ENCODE assay signal across 9 mouse cellular contexts in the genomic region with DNA sequence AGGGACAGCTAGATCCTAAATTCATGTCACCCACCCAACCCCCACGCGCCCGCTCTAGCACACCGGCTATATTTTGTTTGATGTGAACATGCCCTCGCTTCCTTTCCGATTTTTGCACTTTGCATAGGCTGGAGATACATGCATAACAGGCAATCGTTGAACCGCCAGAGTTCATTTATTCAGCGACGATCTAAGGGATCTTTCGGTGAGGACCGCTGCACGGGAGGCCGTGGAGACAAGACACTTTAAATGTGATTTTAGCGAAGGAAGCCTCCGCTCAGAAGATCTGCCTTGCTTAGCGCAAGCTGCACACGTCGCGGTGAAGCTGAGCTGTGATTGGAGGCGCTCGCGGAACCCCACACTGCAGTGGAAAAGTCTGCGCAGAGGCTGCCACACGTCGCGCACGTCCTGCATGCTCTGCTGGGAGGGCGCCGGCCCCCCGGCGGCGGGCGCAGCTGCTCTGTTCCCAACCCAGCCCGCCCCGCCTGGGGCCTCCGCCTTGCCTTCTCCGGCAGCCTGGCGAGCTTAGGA. TPM values are rescaled to one million over a fixed set of nuclear protein-coding genes. Genes with fewer than 3 reads are reported as not detected.
DNase-seq lines count a peak whose midpoint lies in the region; ATAC-seq and TF ChIP-seq lines count a peak whose summit lies in the region.
"Had no signal": no experiment of that assay in that cellular context is flagged by ENCODE, and none has a peak within 500 bp of the region (broad histone marks: within the 10 kb centered on the region; RNA-seq: fewer than 3 reads in every experiment).

No protein-coding gene starts in this region.

- H3K36me3 ChIP-seq in forebrain, embryonic 16.5 days (ENCODE audit: control insufficient read depth, insufficient read depth), result no peaks in the 10 kb centered on the region
- peaks cover 10% of the 10 kb centered on the region for H3K36me3 ChIP-seq in liver, postnatal 0 days (replicated peaks; ENCODE audit: insufficient read depth, low read length)
- 0 out of 2 replicates have a peak, but pooled peaks cover 3% of the 10 kb centered on the region for H3K36me3 ChIP-seq in neural tube, embryonic 13.5 days
- no peaks in the 10 kb centered on the region for H3K36me3 ChIP-seq in testis, adult 2 months (ENCODE audit: control insufficient read depth, insufficient read depth, low read length)
- H3K36me3 ChIP-seq: G1E had no signal

- peak; percentile 6; the same call in 1 of the 2 replicates for TF ChIP-seq CTCF in liver, postnatal 0 days (IDR thresholded peaks at IDR 0.05; ENCODE audit: low read depth)
- no peak for TF ChIP-seq CTCF in testis, adult 2 months (IDR thresholded peaks at IDR 0.05; ENCODE audit: control insufficient read depth, insufficient read depth, insufficient replicate concordance, low read depth, low read length)

- peak overlapping the region; percentile 78 for H3K27ac ChIP-seq in forebrain, embryonic 16.5 days (ENCODE audit: low read length)
- peak overlapping the region; percentile 52 for H3K27ac ChIP-seq in liver, postnatal 0 days (ENCODE audit: low read depth)
- H3K27ac ChIP-seq in neural tube, embryonic 13.5 days (replicated peaks), result peak overlapping the region; percentile 95
- H3K27ac ChIP-seq in testis, adult 2 months (ENCODE audit: control insufficient read depth, insufficient read depth, low read depth, low read length), result no peak overlapping the region

- H3K27me3 ChIP-seq in forebrain, embryonic 16.5 days (replicated peaks; ENCODE audit: control insufficient read depth, insufficient read depth, low read length), result peaks cover 7% of the 10 kb centered on the region
- H3K27me3 ChIP-seq in liver, postnatal 0 days (ENCODE audit: insufficient read depth, low read length), result no peaks in the 10 kb centered on the region
- peaks cover 15% of the 10 kb centered on the region for H3K27me3 ChIP-seq in neural tube, embryonic 13.5 days
- no peaks in the 10 kb centered on the region for H3K27me3 ChIP-seq in testis, adult 2 months (ENCODE audit: control insufficient read depth, insufficient read depth, low read length)

- peak overlapping the region; percentile 91 for H3K4me2 ChIP-seq in forebrain, embryonic 16.5 days (ENCODE audit: low read length)
- H3K4me2 ChIP-seq in liver, postnatal 0 days (ENCODE audit: low read depth, low read length), result peak overlapping the region; percentile 90
- H3K4me2 ChIP-seq in neural tube, embryonic 13.5 days, result peak overlapping the region; percentile 90

- no peaks in the 10 kb centered on the region for H3K9me3 ChIP-seq in forebrain, embryonic 16.5 days (ENCODE audit: control insufficient read depth, low read length)
- no peaks in the 10 kb centered on the region for H3K9me3 ChIP-seq in liver, postnatal 0 days (ENCODE audit: low read length)
- no peaks in the 10 kb centered on the region for H3K9me3 ChIP-seq in neural tube, embryonic 13.5 days
- H3K9me3 ChIP-seq: G1E had no signal

- WGBS in forebrain, embryonic 16.5 days, result 0% methylated on average over 37 of the region's 39 CpGs
- 2% methylated on average over 35 of the region's 39 CpGs for WGBS in liver, postnatal 0 days (ENCODE audit: insufficient replicate concordance)
- under 1% methylated on average over 31 of the region's 39 CpGs for WGBS in neural tube, embryonic 13.5 days

- H3K9ac ChIP-seq in forebrain, embryonic 16.5 days (replicated peaks; ENCODE audit: low read depth, low read length), result peak overlapping the region; percentile 70
- peak overlapping the region; percentile 49 for H3K9ac ChIP-seq in liver, postnatal 0 days (replicated peaks)
- H3K9ac ChIP-seq in neural tube, embryonic 13.5 days, result peak overlapping the region; percentile 89

- no peak for TF ChIP-seq POLR2A in testis, adult 2 months (IDR thresholded peaks at IDR 0.05; ENCODE audit: control insufficient read depth, low read depth, low read length)

- peak overlapping the region; percentile 77 for H3K4me3 ChIP-seq in forebrain, embryonic 16.5 days (replicated peaks; ENCODE audit: low read length)
- peak overlapping the region; percentile 58 for H3K4me3 ChIP-seq in liver, postnatal 0 days (ENCODE audit: low read depth, low read length)
- peak overlapping the region; percentile 62 for H3K4me3 ChIP-seq in neural tube, embryonic 13.5 days
- H3K4me3 ChIP-seq in testis, adult 2 months (ENCODE audit: control insufficient read depth, low read depth, low read length), result peak overlapping the region; percentile 15; the same call in 1 of the 2 replicates

- intact Hi-C loops in heart, postnatal 25 days (cut with DNase I), result loop anchor here (2.0 kb wide), 1 partner anchor 40 kb away; no protein-coding TSS in a partner anchor

- ATAC-seq in forebrain, embryonic 16.5 days, result peak; percentile 79
- peak; percentile 29 for ATAC-seq in liver, postnatal 0 days
- peak; percentile 59 for ATAC-seq in neural tube, embryonic 13.5 days (ENCODE audit: low read depth)

- peak; percentile 85 for DNase-seq in CD4-positive helper T cell, adult 2 months (ENCODE audit: low read depth, low spot score)
- peak; percentile 60 for DNase-seq in cerebellum, adult 11 months
- DNase-seq in heart, postnatal 25 days (ENCODE audit: low spot score), result peak; percentile 68
- DNase-seq in layer of hippocampus, adult 18-20 months (ENCODE audit: low spot score in 2 of 2), result peak; percentile 80 to 92
- peak; percentile 64 for DNase-seq in liver, postnatal 0 days

- TF ChIP-seq EP300 in liver, postnatal 0 days (IDR thresholded peaks at IDR 0.05; ENCODE audit: low read depth), result no peak

- H3K4me1 ChIP-seq in forebrain, embryonic 16.5 days (replicated peaks; ENCODE audit: control insufficient read depth, insufficient read depth, low read length), result peaks cover 35% of the 10 kb centered on the region
- peaks cover 19% of the 10 kb centered on the region for H3K4me1 ChIP-seq in liver, postnatal 0 days (ENCODE audit: insufficient read depth)
- peaks cover 43% of the 10 kb centered on the region for H3K4me1 ChIP-seq in neural tube, embryonic 13.5 days (replicated peaks)
- H3K4me1 ChIP-seq in testis, adult 2 months (ENCODE audit: control insufficient read depth, insufficient read depth, low read length), result peaks cover 9% of the 10 kb centered on the region

RNA-seq across cellular contexts. Expression of a gene that starts 50.9 kb away (rescaled TPM):
- polyA plus RNA-seq in forebrain, embryonic 16.5 days (2015; fragmentation: Nextera tagmentation; extraction: Ambion mirVana), result 41.1 and 43.8 TPM in 2 replicates
- 10 to 100 TPM in 1 of 2 experiments, 1 to 10 TPM in 1; 7.8 to 10.4 TPM for total RNA-seq in heart, postnatal 25 days (2021)
- 10 to 100 TPM; 40.0 to 41.4 TPM for total RNA-seq in layer of hippocampus, adult 18-20 months (2021)
- 3.0 and 3.3 TPM in 2 replicates for polyA plus RNA-seq in liver, postnatal 0 days (2015; fragmentation: Nextera tagmentation; extraction: Ambion mirVana)
- 27.2 and 29.4 TPM in 2 replicates for polyA plus RNA-seq in neural tube, embryonic 13.5 days (2015; fragmentation: Nextera tagmentation; extraction: Ambion mirVana)
- polyA plus RNA-seq in testis, adult 2 months (2012; rRNA removed), result 43.5 and 45.7 TPM in 2 replicates
- polyA plus RNA-seq: G1E had no signal

Comparison
In these comparisons a context has a peak if more than half of its experiments do, and no peak if none do; other contexts are left out.
1. ATAC-seq: peak in every context shown above with its lines; median percentile 79 in forebrain, embryonic 16.5 days; 59 in neural tube, embryonic 13.5 days; 29 in liver, postnatal 0 days.
2. H3K4me3 ChIP-seq: peak in every context shown above with its lines; median percentile 77 in forebrain, embryonic 16.5 days; 62 in neural tube, embryonic 13.5 days; 58 in liver, postnatal 0 days; 15 in testis, adult 2 months.